Mouse (Mus musculus) C2C12 (cell line): ENCODE measurements around the gene Dhx29.

Source experiments
- CTCF ChIP-seq: IDR thresholded peaks from one replicate; pipeline ENCODE4 v1.5.1; 2011; ENCODE audit not compliant: control insufficient read depth, insufficient read depth, insufficient read length
- USF1 ChIP-seq: IDR thresholded peaks from one replicate; pipeline ENCODE4 v1.6.1; 2011; ENCODE audit warnings: low read depth, mild to moderate bottlenecking, control low read depth, moderate library complexity

DNA sequence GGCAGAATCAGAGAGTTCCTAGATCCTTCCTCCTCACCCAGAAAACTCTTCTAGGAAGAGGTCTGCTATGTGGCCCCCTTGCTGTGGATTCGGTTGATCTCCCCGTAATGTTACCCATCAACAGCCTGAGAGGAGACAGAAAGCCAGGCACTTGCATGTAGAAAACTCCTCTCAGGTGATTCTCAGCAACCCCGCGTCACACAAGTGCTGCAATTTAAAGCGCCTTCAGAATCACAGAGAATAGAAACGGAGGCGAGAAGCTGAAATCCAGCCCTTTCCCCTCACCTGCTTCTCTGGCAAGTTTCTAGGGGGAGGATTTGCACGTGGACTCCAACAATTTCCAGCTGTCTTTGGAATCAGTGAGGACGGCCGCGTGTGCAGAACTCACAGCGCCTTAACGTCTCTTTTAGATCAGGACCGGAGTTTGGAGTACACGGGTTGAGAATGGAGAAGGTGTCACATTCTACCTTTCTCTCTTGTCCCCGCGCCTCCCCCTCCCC is 59.2 kb downstream of the Dhx29 start:
- TF ChIP-seq USF1 (no peak), CTCF (no peak)
